Mouse (Mus musculus) left cerebral cortex, postnatal 10 days (tissue): Measurements from ENCODE around the gene Prss47. TPM values are rescaled to one million over a fixed set of nuclear protein-coding genes. Genes with fewer than 3 reads are reported as not detected.

Experiments
- DNase-seq, 2 experiments: peaks; one replicate each; pipeline ENCODE4 v3.0.0; 2021 to 2022; ENCODE audit warnings: low spot score in 2 of 2, mixed read lengths in 1 of 2; ENCODE audit errors: extremely low spot score in 1 of 2
- intact Hi-C: fragments of 180-260 bp; cut with DNase I; formaldehyde crosslinking; loops from one replicate; pipeline ENCODE4 v1.15.1; 2025
- total RNA-seq, 2 experiments: library from RNA; stranded (reverse); gene quantifications; 2 replicates each; pipeline ENCODE4 v1.2.3; 2021

The Prss47 gene
- not detected for total RNA-seq

- peak in 1 of 2 experiments; percentile 23 for DNase-seq
- intact Hi-C loops: no loop called here
Observed at GRCm38 (mm10) chr13:65052660-65053059, at the start of gene Prss47. Prss47 (minus strand) TSS chr13:65052760.

GRCm38 (mm10) chr13:65101232-65101631 lies 48.7 kb upstream of the Prss47 start:
- intact Hi-C loops: no loop called here
- no peak for DNase-seq

- intact Hi-C loops: no loop called here
- DNase-seq: no peak
Observed at GRCm38 (mm10) chr13:65100678-65101077, 48.1 kb upstream of the Prss47 start.

- DNase-seq: no peak
- intact Hi-C loops: no loop called here
Observed at GRCm38 (mm10) chr13:65097018-65097417, 44.5 kb upstream of the Prss47 start.

GRCm38 (mm10) chr13:65095923-65096322 lies 43.4 kb upstream of the Prss47 start:
- intact Hi-C loops: no loop called here
- no peak for DNase-seq

GRCm38 (mm10) chr13:65069969-65070368 lies 17.4 kb upstream of the Prss47 start:
- intact Hi-C loops: no loop called here
- DNase-seq: no peak

- no peak for DNase-seq
- intact Hi-C loops: no loop called here
Observed at GRCm38 (mm10) chr13:65035057-65035456, 17.5 kb downstream of the Prss47 start.

GRCm38 (mm10) chr13:65032758-65033157 lies 19.8 kb downstream of the Prss47 start, which contains the start of gene Spata31d1c:
Spata31d1c (plus strand) TSS chr13:65033058.
- intact Hi-C loops: no loop called here
- DNase-seq: no peak

- intact Hi-C loops: no loop called here
- no peak for DNase-seq
Observed at GRCm38 (mm10) chr13:65011052-65011738, 41.4 kb downstream of the Prss47 start.

GRCm38 (mm10) chr13:65007971-65008370 lies 44.6 kb downstream of the Prss47 start:
- no peak for DNase-seq
- intact Hi-C loops: loop anchor here (5.0 kb wide), 1 partner anchor 561 kb away; no protein-coding TSS in a partner anchor

- DNase-seq: no peak
- intact Hi-C loops: loop anchor here (5.0 kb wide), 1 partner anchor 559 kb away; no protein-coding TSS in a partner anchor
Observed at GRCm38 (mm10) chr13:65006760-65007159, 45.8 kb downstream of the Prss47 start.

GRCm38 (mm10) chr13:65005414-65005813 lies 47.1 kb downstream of the Prss47 start:
- intact Hi-C loops: loop anchor here (5.0 kb wide), 1 partner anchor 558 kb away; no protein-coding TSS in a partner anchor
- no peak for DNase-seq

Other genes with a start within 250 kb of the Prss47 start
- 10 to 100 TPM; 15.1 to 17.5 TPM for gene Cntnap3, start 148.8 kb downstream of the Prss47 start, total RNA-seq
- not detected for gene Spata31, start 135.4 kb downstream of the Prss47 start, total RNA-seq
- gene Spata31d1c, start 19.7 kb downstream of the Prss47 start, total RNA-seq: not detected
- 10 to 100 TPM; 28.7 to 33.4 TPM for gene Mfsd14b, start 60.2 kb upstream of the Prss47 start, total RNA-seq
- gene Olfr465-ps1, start 85.3 kb upstream of the Prss47 start, total RNA-seq: not detected
- not detected for gene Olfr466, start 97.5 kb upstream of the Prss47 start, total RNA-seq
- under 1 TPM in 1 of 2 experiments, not detected in 1; 0.09 TPM for gene Nlrp4f, start 153.2 kb upstream of the Prss47 start, total RNA-seq
- under 1 TPM; 0.75 to 0.79 TPM for gene Gm10775, start 206.8 kb upstream of the Prss47 start, total RNA-seq
- gene Zfp369, start 226.1 kb upstream of the Prss47 start, total RNA-seq: 10 to 100 TPM; 62.5 to 64.7 TPM